Comparison of ENCODE assay signal across 7 mouse cellular contexts in the genomic region with DNA sequence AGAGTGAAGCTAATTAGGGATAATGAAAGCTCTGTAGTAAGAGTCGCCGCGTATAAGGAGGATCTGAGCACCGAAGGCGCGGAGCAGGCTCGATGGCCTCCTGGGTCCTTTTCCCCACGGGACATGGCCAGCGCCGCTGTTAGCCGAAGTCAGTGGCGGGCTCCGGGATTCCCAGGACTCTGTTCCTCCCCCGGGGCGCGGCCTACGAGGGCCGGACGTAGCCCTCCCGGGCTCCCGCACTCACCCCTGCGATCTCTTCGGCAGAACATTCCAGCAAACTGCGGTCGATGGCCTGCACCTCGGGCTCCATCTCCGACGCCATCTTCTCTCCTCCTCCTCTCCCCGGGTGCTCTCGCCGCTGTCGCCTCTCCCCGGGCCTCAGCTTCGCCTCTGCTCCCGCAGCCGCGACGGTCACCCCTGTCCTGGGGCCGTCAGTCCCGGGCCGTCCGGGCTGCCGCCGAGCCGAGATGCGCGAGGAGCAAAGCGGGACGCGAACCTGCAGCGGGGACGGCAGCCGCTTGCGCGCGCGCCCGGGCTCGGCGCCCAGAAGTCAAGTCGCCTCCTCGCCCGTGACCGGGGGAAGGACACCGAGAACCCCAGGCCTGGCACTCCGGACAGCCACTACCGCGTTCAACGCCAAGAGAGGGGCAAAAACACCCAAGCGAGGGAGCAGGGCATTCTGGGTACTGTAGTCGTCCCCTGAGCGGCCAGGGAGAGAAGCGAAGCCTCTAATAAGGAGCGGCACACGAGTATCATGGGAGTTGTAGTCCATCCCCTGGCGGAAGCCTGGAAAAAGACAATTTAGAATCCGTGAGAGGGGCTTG. TPM values are rescaled to one million over a fixed set of nuclear protein-coding genes. Genes with fewer than 3 reads are reported as not detected.
A peak's percentile ranks its signal among the peaks of the same experiment; 100 is the strongest.
DNase-seq lines count a peak whose midpoint lies in the region; ATAC-seq lines count a peak whose summit lies in the region.

Gene Ubr2 (minus strand): TSS at position 659 of the 824 bp plus-strand sequence.

- H3K4me3 ChIP-seq in embryonic facial prominence, embryonic 11.5 days (ENCODE audit: low read depth, low read length), result peak within 1 kb of the TSS; percentile 64
- peak within 1 kb of the TSS; percentile 87 for H3K4me3 ChIP-seq in limb, embryonic 10.5 days
- peak within 1 kb of the TSS; percentile 81 for H3K4me3 ChIP-seq in midbrain, embryonic 13.5 days (replicated peaks)

- no peaks in the 10 kb centered on the region for H3K4me1 ChIP-seq in embryonic facial prominence, embryonic 11.5 days (ENCODE audit: control insufficient read depth, insufficient read depth, low read length)
- peaks cover 30% of the 10 kb centered on the region for H3K4me1 ChIP-seq in limb, embryonic 10.5 days
- H3K4me1 ChIP-seq in midbrain, embryonic 13.5 days (replicated peaks), result peaks cover 27% of the 10 kb centered on the region

- ATAC-seq in embryonic facial prominence, embryonic 11.5 days (replicated peaks; ENCODE audit: insufficient number of reproducible peaks, low FRiP score, low TSS enrichment, low read depth), result peak; percentile 94
- ATAC-seq in granulocyte monocyte progenitor cell, adult 5-6 weeks (replicated peaks; ENCODE audit: poor library complexity, severe bottlenecking), result peak; percentile 93
- ATAC-seq in midbrain, embryonic 13.5 days, result peak; percentile 98

- peak within 1 kb of the TSS; percentile 64 for H3K4me2 ChIP-seq in embryonic facial prominence, embryonic 11.5 days (ENCODE audit: low read depth, low read length)
- H3K4me2 ChIP-seq in midbrain, embryonic 13.5 days (replicated peaks), result peak within 1 kb of the TSS; percentile 69

- H3K9ac ChIP-seq in embryonic facial prominence, embryonic 11.5 days (replicated peaks; ENCODE audit: low read length), result peak within 1 kb of the TSS; percentile 69
- H3K9ac ChIP-seq in midbrain, embryonic 13.5 days (replicated peaks), result peak within 1 kb of the TSS; percentile 86

- WGBS in embryonic facial prominence, embryonic 11.5 days, result under 1% methylated on average over 77 of the region's 77 CpGs
- WGBS in limb, embryonic 10.5 days, result under 1% methylated on average over 77 of the region's 77 CpGs
- under 1% methylated on average over 76 of the region's 77 CpGs for WGBS in midbrain, embryonic 13.5 days

- H3K36me3 ChIP-seq in embryonic facial prominence, embryonic 11.5 days (replicated peaks; ENCODE audit: control insufficient read depth, insufficient read depth, low read depth, low read length), result no peaks in the 10 kb centered on the region
- H3K36me3 ChIP-seq in limb, embryonic 10.5 days, result peaks cover 10% of the 10 kb centered on the region
- peaks cover 3% of the 10 kb centered on the region for H3K36me3 ChIP-seq in midbrain, embryonic 13.5 days

- DNase-seq in adrenal gland, postnatal 14 days, result peak; percentile 95
- peak; percentile 96 for DNase-seq in embryonic facial prominence, embryonic 11.5 days (ENCODE audit: low spot score)
- peak; percentile 97 for DNase-seq in kidney, adult 11 months
- peak; percentile 88 for DNase-seq in limb, embryonic 10.5 days (ENCODE audit: low spot score)
- DNase-seq in spleen, adult 12 weeks (ENCODE audit: low spot score), result peak; percentile 82

- no peaks in the 10 kb centered on the region for H3K27me3 ChIP-seq in embryonic facial prominence, embryonic 11.5 days (ENCODE audit: control insufficient read depth, insufficient read depth, low read length)
- H3K27me3 ChIP-seq in limb, embryonic 10.5 days (ENCODE audit: low read depth, poor library complexity, severe bottlenecking), result no peaks in the 10 kb centered on the region
- H3K27me3 ChIP-seq in midbrain, embryonic 13.5 days, result no peaks in the 10 kb centered on the region

- H3K27ac ChIP-seq in embryonic facial prominence, embryonic 11.5 days (replicated peaks; ENCODE audit: low read depth, low read length), result peak within 1 kb of the TSS; percentile 89
- peak within 1 kb of the TSS; percentile 95 for H3K27ac ChIP-seq in limb, embryonic 10.5 days
- peak within 1 kb of the TSS; percentile 89 for H3K27ac ChIP-seq in midbrain, embryonic 13.5 days

- no peaks in the 10 kb centered on the region for H3K9me3 ChIP-seq in embryonic facial prominence, embryonic 11.5 days (replicated peaks; ENCODE audit: control insufficient read depth, low read length)
- H3K9me3 ChIP-seq in limb, embryonic 10.5 days (replicated peaks), result no peaks in the 10 kb centered on the region
- no peaks in the 10 kb centered on the region for H3K9me3 ChIP-seq in midbrain, embryonic 13.5 days

RNA-seq across cellular contexts. Expression of gene Ubr2, which starts in this region (rescaled TPM):
- 73.5 and 76.3 TPM in 2 replicates for total RNA-seq in adrenal gland, postnatal 14 days (2021)
- 15.0 and 16.1 TPM in 2 replicates for polyA plus RNA-seq in embryonic facial prominence, embryonic 11.5 days (2014; fragmentation: Nextera tagmentation; extraction: Ambion mirVana)
- total RNA-seq in granulocyte monocyte progenitor cell, adult 5-6 weeks (2014; fragmentation: Nextera tagmentation), result 40.9 and 45.3 TPM in 2 replicates
- total RNA-seq in granulocyte monocyte progenitor cell, adult 5-6 weeks (2017), result 20.3 and 25.3 TPM in 2 replicates
- 18.5 and 18.8 TPM in 2 replicates for polyA plus RNA-seq in limb, embryonic 10.5 days (2016; fragmentation: Nextera tagmentation; extraction: Ambion mirVana)
- polyA plus RNA-seq in midbrain, embryonic 13.5 days (2015; fragmentation: Nextera tagmentation; extraction: Ambion mirVana), result 16.7 and 18.0 TPM in 2 replicates

Comparison
In these comparisons a context has a peak if more than half of its experiments do, and no peak if none do; other contexts are left out.
1. Peak in every context shown above with its lines: DNase-seq, ATAC-seq, H3K4me3 ChIP-seq and H3K27ac ChIP-seq.